Mouse (Mus musculus) liver, embryonic 14.5 days (tissue): ENCODE results near the gene Stard3.

Experiments
- CTCF ChIP-seq: IDR thresholded peaks from 2 replicates; pipeline ENCODE4 v1.5.1; 2016; ENCODE audit warnings: antibody characterized with exemption, low read depth, control low read depth
- EP300 ChIP-seq: IDR thresholded peaks from 2 replicates; pipeline ENCODE4 v1.6.1; 2016; ENCODE audit warnings: antibody characterized with exemption, low read depth

DNA sequence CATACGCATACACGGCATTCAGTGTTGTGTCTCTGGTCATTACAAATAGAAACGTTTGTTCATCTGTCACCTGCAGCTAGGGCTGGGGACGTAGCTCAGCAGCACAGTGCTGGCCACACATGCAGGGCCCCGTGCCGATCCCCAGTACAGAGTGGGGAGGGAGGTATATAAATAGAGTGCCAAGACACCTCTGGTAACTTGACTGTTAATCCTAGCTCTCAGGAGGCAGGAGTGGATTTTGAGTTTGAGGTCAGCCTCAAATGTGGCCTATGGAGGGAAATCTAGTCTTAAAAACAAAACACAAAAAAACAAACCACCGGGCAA lies 9.7 kb downstream of the Stard3 start:
- TF ChIP-seq EP300: no peak
- TF ChIP-seq CTCF: no peak
